In the genomic region with DNA sequence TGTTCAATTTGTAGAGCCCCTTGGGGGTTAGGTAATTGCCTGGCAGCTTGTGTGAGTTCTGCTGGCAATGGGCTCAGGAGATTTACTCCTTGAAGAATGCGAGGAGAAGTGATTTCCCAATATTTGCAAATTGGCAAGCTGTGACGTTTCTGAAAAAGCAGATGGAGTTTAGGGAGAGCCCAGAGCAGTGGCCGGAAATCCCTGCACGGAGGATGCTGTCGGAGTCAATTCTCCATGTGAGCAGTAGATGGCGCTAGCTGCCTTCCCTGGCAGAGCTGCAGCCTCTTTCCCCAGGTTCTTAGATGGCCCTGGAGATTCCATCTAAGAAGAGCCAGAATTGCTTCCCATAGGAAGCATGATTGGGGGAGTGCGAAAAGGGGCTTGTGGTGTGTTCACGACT, we compare ENCODE assay signal across 8 mouse cellular contexts. TPM values are rescaled to one million over a fixed set of nuclear protein-coding genes. Genes with fewer than 3 reads are reported as not detected.
DNase-seq lines count a peak whose midpoint lies in the region; ATAC-seq and TF ChIP-seq lines count a peak whose summit lies in the region.

No protein-coding gene starts in this region.

- no peak overlapping the region for H3K9ac ChIP-seq in hindbrain, embryonic 14.5 days

- H3K9me3 ChIP-seq in hindbrain, embryonic 14.5 days (ENCODE audit: control insufficient read depth, low read length), result no peaks in the 10 kb centered on the region

- H3K4me2 ChIP-seq in hindbrain, embryonic 14.5 days (replicated peaks), result peak overlapping the region; percentile 21

- peak; percentile 98 for TF ChIP-seq CTCF in Patski (IDR thresholded peaks at IDR 0.05)

- H3K27ac ChIP-seq in hindbrain, embryonic 14.5 days, result no peak overlapping the region

- no peak overlapping the region for H3K4me3 ChIP-seq in hindbrain, embryonic 14.5 days (replicated peaks; ENCODE audit: low read length)

- POLR2A ChIA-PET in Patski (lab: Charles Lee), result no interaction called here

- CTCF ChIA-PET in Patski (lab: Charles Lee), result interaction anchor here (0.7 to 2.6 kb wide), 13 partner anchors 8 to 356 kb away, joined by 3 to 11 read pairs (median 4); no protein-coding TSS in a partner anchor

- peaks cover 11% of the 10 kb centered on the region; the same call in 1 of the 2 replicates for H3K4me1 ChIP-seq in hindbrain, embryonic 14.5 days (replicated peaks; ENCODE audit: control insufficient read depth, insufficient read depth, low read length)

- 6% methylated on average over 8 of the region's 8 CpGs for WGBS in hindbrain, embryonic 14.5 days

- DNase-seq in Patski (ENCODE audit: low read depth, low spot score), result peak; percentile 15
- peak; percentile 72 for DNase-seq in cerebellum, adult 8-10 months
- peak; percentile 81 for DNase-seq in forelimb bud, embryonic 11.5 days (ENCODE audit: low read depth, low spot score)
- peak; percentile 87 for DNase-seq in hindbrain, embryonic 14.5 days (ENCODE audit: low spot score)
- DNase-seq in layer of hippocampus, postnatal 10 days (ENCODE audit: low spot score in 2 of 2), result peak; percentile 82 to 83
- DNase-seq in lung, postnatal 36 days, result peak; percentile 82
- peak; percentile 90 for DNase-seq in retina, embryonic 14.5 days (ENCODE audit: low spot score)
- peak; percentile 19 for DNase-seq in urinary bladder, postnatal 10 days (ENCODE audit: low spot score)

- no peaks in the 10 kb centered on the region for H3K27me3 ChIP-seq in Patski
- H3K27me3 ChIP-seq in hindbrain, embryonic 14.5 days (ENCODE audit: control insufficient read depth, insufficient read depth, low read length), result no peaks in the 10 kb centered on the region

- H3K36me3 ChIP-seq in hindbrain, embryonic 14.5 days (replicated peaks; ENCODE audit: control insufficient read depth, insufficient read depth), result no peaks in the 10 kb centered on the region

- in situ Hi-C loops in Patski (cut with MboI; ENCODE audit: low pct_unique_long_range_greater_than_20kb), result loop anchor here (10.0 kb wide), 2 partner anchors 349 to 789 kb away; no protein-coding TSS in a partner anchor

- peak; percentile 69 for ATAC-seq in Patski
- ATAC-seq in hindbrain, embryonic 14.5 days (ENCODE audit: low FRiP score), result peak; percentile 73

RNA-seq across cellular contexts. Expression of a gene that starts 59.1 kb away (rescaled TPM):
- polyA plus RNA-seq in Patski (2021), result 91.7 TPM
- 78.6 and 82.0 TPM in 2 replicates for polyA plus RNA-seq in hindbrain, embryonic 14.5 days (2014; fragmentation: Nextera tagmentation; extraction: Ambion mirVana)
- 10 to 100 TPM; 29.2 to 36.5 TPM for total RNA-seq in layer of hippocampus, postnatal 10 days (2021)

Comparison
In these comparisons a context has a peak if more than half of its experiments do, and no peak if none do; other contexts are left out.
1. DNase-seq: peak in every context shown above with its lines; median percentile 90 in retina, embryonic 14.5 days; 87 in hindbrain, embryonic 14.5 days; 82 in layer of hippocampus, postnatal 10 days; 82 in lung, postnatal 36 days; 81 in forelimb bud, embryonic 11.5 days; 72 in cerebellum, adult 8-10 months; 19 in urinary bladder, postnatal 10 days; 15 in Patski.